Mouse (Mus musculus): ENCODE data around the gene Ngb. TPM values are rescaled to one million over a fixed set of nuclear protein-coding genes. Genes with fewer than 3 reads are reported as not detected.
A peak's percentile ranks its signal among the peaks of the same experiment; 100 is the strongest.

Gene Ngb
- polyA plus RNA-seq, 1 experiment from 2014 or later = 0.35 TPM

GRCm38 (mm10) chr12:87100331-87100730 is 2.0 kb downstream of the Ngb start:
- Histone ChIP-seq H3K27ac (ENCODE audit: low read length) (no peak overlapping the region), H3K9me3 (ENCODE audit: low read length) (no peaks in the 10 kb centered on the region), H3K36me3 (ENCODE audit: insufficient read depth, low read length) (no peaks in the 10 kb centered on the region), H3K27me3 (ENCODE audit: insufficient read depth, low read length) (peaks cover 30% of the 10 kb centered on the region), H3K4me2 (replicated peaks; ENCODE audit: low read depth, low read length) (no peak overlapping the region), H3K4me1 (ENCODE audit: insufficient read depth, low read length) (peaks cover 7% of the 10 kb centered on the region), H3K4me3 (ENCODE audit: low read length) (no peak overlapping the region), H3K9ac (replicated peaks; ENCODE audit: low read length) (no peak overlapping the region)
- 80% methylated on average over 4 of the region's 4 CpGs for WGBS
- ATAC-seq (ENCODE audit: low FRiP score, low TSS enrichment) = no peak

DNA sequence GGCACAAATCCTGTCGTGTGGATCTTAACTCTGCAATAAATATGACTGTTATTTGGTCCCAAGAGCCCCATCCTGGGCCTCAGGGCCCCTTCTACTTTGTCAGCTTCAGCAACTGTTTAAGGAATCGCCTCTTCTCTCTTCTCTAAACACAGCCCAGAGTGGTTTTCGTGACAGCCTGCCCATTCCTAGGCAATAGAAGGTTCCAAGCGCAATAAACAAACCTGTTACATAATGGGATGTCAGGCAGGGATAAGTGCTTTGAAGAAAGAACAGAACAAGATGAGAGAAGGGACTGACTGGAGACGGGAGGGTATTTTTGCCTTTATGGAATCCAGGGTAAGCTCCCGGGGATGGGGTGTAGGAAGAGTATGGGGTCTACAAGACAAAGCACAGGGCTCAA is 8.7 kb downstream of the Ngb start:
- Histone ChIP-seq H3K9me3 (ENCODE audit: low read length) (no peaks in the 10 kb centered on the region), H3K27me3 (ENCODE audit: insufficient read depth, low read length) (no peaks in the 10 kb centered on the region), H3K9ac (replicated peaks; ENCODE audit: low read length) (no peak overlapping the region), H3K4me1 (ENCODE audit: insufficient read depth, low read length) (no peaks in the 10 kb centered on the region), H3K27ac (ENCODE audit: low read length) (no peak overlapping the region), H3K36me3 (ENCODE audit: insufficient read depth, low read length) (no peaks in the 10 kb centered on the region), H3K4me3 (ENCODE audit: low read length) (no peak overlapping the region), H3K4me2 (replicated peaks; ENCODE audit: low read depth, low read length) (no peak overlapping the region)
- 61% methylated on average over 6 of the region's 6 CpGs for WGBS
- no peak for ATAC-seq (ENCODE audit: low FRiP score, low TSS enrichment)

- no peaks in the 10 kb centered on the region for H3K36me3 ChIP-seq (ENCODE audit: insufficient read depth, low read length)
- WGBS = 78% methylated on average over 4 of the region's 4 CpGs
- no peak overlapping the region for H3K27ac ChIP-seq (ENCODE audit: low read length)
- no peaks in the 10 kb centered on the region for H3K4me1 ChIP-seq (ENCODE audit: insufficient read depth, low read length)
- ATAC-seq (ENCODE audit: low FRiP score, low TSS enrichment) = no peak
- H3K4me2 ChIP-seq (replicated peaks; ENCODE audit: low read depth, low read length) = no peak overlapping the region
- no peaks in the 10 kb centered on the region for H3K9me3 ChIP-seq (ENCODE audit: low read length)
- no peak overlapping the region for H3K4me3 ChIP-seq (ENCODE audit: low read length)
- no peak overlapping the region for H3K9ac ChIP-seq (replicated peaks; ENCODE audit: low read length)
- no peaks in the 10 kb centered on the region for H3K27me3 ChIP-seq (ENCODE audit: insufficient read depth, low read length)
Measured at GRCm38 (mm10) chr12:87093249-87093648, 9.1 kb downstream of the Ngb start.

DNA sequence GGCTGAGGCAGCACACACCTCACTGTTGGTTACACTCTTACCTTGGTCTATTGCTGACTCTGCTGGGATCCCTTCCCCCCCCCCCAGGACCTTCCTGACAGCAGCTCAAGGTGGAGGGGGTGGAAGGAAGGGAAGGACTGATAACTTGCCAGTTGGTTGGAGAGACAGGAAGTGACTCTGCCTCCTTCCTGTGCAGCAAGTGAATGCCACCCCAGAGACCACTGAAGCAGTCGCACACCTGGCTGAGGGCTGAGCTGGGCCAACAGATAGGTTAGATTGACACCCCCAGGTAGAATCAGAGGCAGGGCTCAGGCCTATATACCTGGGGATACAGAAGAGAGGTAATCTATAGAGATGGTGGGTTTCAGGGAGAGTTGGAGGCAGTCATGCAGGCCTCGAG is 10.4 kb downstream of the Ngb start:
- H3K9ac ChIP-seq (replicated peaks; ENCODE audit: low read length) = no peak overlapping the region
- H3K27me3 ChIP-seq (ENCODE audit: insufficient read depth, low read length) = no peaks in the 10 kb centered on the region
- no peak overlapping the region for H3K4me2 ChIP-seq (replicated peaks; ENCODE audit: low read depth, low read length)
- H3K4me1 ChIP-seq (ENCODE audit: insufficient read depth, low read length) = no peaks in the 10 kb centered on the region
- H3K9me3 ChIP-seq (ENCODE audit: low read length) = no peaks in the 10 kb centered on the region
- no peak overlapping the region for H3K27ac ChIP-seq (ENCODE audit: low read length)
- 73% methylated on average over 2 of the region's 2 CpGs for WGBS
- ATAC-seq (ENCODE audit: low FRiP score, low TSS enrichment) = no peak
- H3K4me3 ChIP-seq (ENCODE audit: low read length) = no peak overlapping the region
- H3K36me3 ChIP-seq (ENCODE audit: insufficient read depth, low read length) = no peaks in the 10 kb centered on the region

GRCm38 (mm10) chr12:87089701-87090100 is 12.6 kb downstream of the Ngb start:
- Histone ChIP-seq H3K36me3 (ENCODE audit: insufficient read depth, low read length) (no peaks in the 10 kb centered on the region), H3K4me3 (ENCODE audit: low read length) (no peak overlapping the region), H3K9ac (replicated peaks; ENCODE audit: low read length) (no peak overlapping the region), H3K27ac (ENCODE audit: low read length) (no peak overlapping the region), H3K4me2 (replicated peaks; ENCODE audit: low read depth, low read length) (no peak overlapping the region), H3K27me3 (ENCODE audit: insufficient read depth, low read length) (no peaks in the 10 kb centered on the region), H3K9me3 (ENCODE audit: low read length) (no peaks in the 10 kb centered on the region), H3K4me1 (ENCODE audit: insufficient read depth, low read length) (no peaks in the 10 kb centered on the region)
- 74% methylated on average over 2 of the region's 2 CpGs for WGBS
- peak; percentile 53; the same call in 1 of the 2 replicates for ATAC-seq (ENCODE audit: low FRiP score, low TSS enrichment)

GRCm38 (mm10) chr12:87089255-87089654 is 13.1 kb downstream of the Ngb start:
- H3K27ac ChIP-seq (ENCODE audit: low read length) = no peak overlapping the region
- no peak overlapping the region for H3K4me3 ChIP-seq (ENCODE audit: low read length)
- no peaks in the 10 kb centered on the region for H3K27me3 ChIP-seq (ENCODE audit: insufficient read depth, low read length)
- H3K9me3 ChIP-seq (ENCODE audit: low read length) = no peaks in the 10 kb centered on the region
- H3K4me1 ChIP-seq (ENCODE audit: insufficient read depth, low read length) = no peaks in the 10 kb centered on the region
- no peaks in the 10 kb centered on the region for H3K36me3 ChIP-seq (ENCODE audit: insufficient read depth, low read length)
- ATAC-seq (ENCODE audit: low FRiP score, low TSS enrichment) = no peak
- H3K9ac ChIP-seq (replicated peaks; ENCODE audit: low read length) = no peak overlapping the region
- no peak overlapping the region for H3K4me2 ChIP-seq (replicated peaks; ENCODE audit: low read depth, low read length)
- 70% methylated on average over 4 of the region's 4 CpGs for WGBS

DNA sequence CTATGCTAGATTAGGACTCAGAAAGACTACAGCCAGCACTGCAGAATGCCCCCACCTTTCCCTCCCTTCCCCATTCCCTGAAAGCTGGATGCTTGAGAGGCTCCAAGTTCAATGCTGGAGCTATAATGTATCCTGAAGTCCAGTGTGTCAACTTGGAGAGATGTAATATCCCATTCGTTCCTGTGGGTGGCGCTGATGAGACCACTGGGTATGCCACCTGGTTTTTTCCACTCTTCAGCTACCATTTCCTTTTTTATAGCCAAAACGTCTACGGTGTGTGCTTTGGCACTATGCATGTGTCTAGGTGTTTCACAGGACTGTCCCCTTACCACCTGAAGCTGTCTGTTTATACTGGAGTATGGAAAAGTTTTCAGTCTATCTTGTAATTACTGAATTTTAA is 14.0 kb downstream of the Ngb start:
- ATAC-seq (ENCODE audit: low FRiP score, low TSS enrichment) = no peak
- Histone ChIP-seq H3K9me3 (ENCODE audit: low read length) (no peaks in the 10 kb centered on the region), H3K4me1 (ENCODE audit: insufficient read depth, low read length) (no peaks in the 10 kb centered on the region), H3K9ac (replicated peaks; ENCODE audit: low read length) (no peak overlapping the region), H3K4me3 (ENCODE audit: low read length) (no peak overlapping the region), H3K4me2 (replicated peaks; ENCODE audit: low read depth, low read length) (no peak overlapping the region), H3K27me3 (ENCODE audit: insufficient read depth, low read length) (no peaks in the 10 kb centered on the region), H3K36me3 (ENCODE audit: insufficient read depth, low read length) (no peaks in the 10 kb centered on the region), H3K27ac (ENCODE audit: low read length) (no peak overlapping the region)
- WGBS = 41% methylated on average over 4 of the region's 4 CpGs

DNA sequence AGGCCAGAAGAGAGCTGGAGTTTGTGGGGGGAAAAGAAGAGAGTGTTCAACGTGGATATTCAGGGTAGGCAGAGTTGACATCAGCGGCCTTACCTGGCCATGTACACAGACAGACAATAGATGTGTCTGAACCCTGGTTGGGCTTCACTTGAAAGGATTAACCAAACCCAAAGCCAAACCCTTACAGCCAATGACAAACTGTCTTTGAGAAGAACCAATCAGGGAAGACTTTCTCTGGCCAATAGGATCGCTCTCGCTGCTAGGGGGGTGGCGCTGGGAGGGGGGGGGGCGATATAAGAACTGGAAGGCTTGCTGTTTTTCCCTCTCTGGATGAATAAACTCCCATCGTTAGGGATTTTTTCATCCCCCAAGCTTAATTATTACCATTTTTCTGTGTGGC is 15.1 kb downstream of the Ngb start:
- no peak for ATAC-seq (ENCODE audit: low FRiP score, low TSS enrichment)
- Histone ChIP-seq H3K36me3 (ENCODE audit: insufficient read depth, low read length) (no peaks in the 10 kb centered on the region), H3K27me3 (ENCODE audit: insufficient read depth, low read length) (no peaks in the 10 kb centered on the region), H3K9me3 (ENCODE audit: low read length) (no peaks in the 10 kb centered on the region), H3K27ac (ENCODE audit: low read length) (no peak overlapping the region), H3K4me1 (ENCODE audit: insufficient read depth, low read length) (no peaks in the 10 kb centered on the region), H3K4me2 (replicated peaks; ENCODE audit: low read depth, low read length) (no peak overlapping the region), H3K4me3 (ENCODE audit: low read length) (no peak overlapping the region), H3K9ac (replicated peaks; ENCODE audit: low read length) (no peak overlapping the region)
- WGBS = 63% methylated on average over 7 of the region's 7 CpGs

- Histone ChIP-seq H3K36me3 (ENCODE audit: insufficient read depth, low read length) (no peaks in the 10 kb centered on the region), H3K4me1 (ENCODE audit: insufficient read depth, low read length) (no peaks in the 10 kb centered on the region), H3K9me3 (ENCODE audit: low read length) (no peaks in the 10 kb centered on the region), H3K4me2 (replicated peaks; ENCODE audit: low read depth, low read length) (no peak overlapping the region), H3K27ac (ENCODE audit: low read length) (no peak overlapping the region), H3K27me3 (ENCODE audit: insufficient read depth, low read length) (no peaks in the 10 kb centered on the region), H3K4me3 (ENCODE audit: low read length) (no peak overlapping the region), H3K9ac (replicated peaks; ENCODE audit: low read length) (no peak overlapping the region)
- WGBS = 89% methylated on average over 8 of the region's 8 CpGs
- ATAC-seq (ENCODE audit: low FRiP score, low TSS enrichment) = no peak
Measured at GRCm38 (mm10) chr12:87082797-87083196, 19.5 kb downstream of the Ngb start.

- ATAC-seq (ENCODE audit: low FRiP score, low TSS enrichment) = no peak
- Histone ChIP-seq H3K4me2 (replicated peaks; ENCODE audit: low read depth, low read length) (no peak overlapping the region), H3K27me3 (ENCODE audit: insufficient read depth, low read length) (no peaks in the 10 kb centered on the region), H3K36me3 (ENCODE audit: insufficient read depth, low read length) (no peaks in the 10 kb centered on the region), H3K9me3 (ENCODE audit: low read length) (no peaks in the 10 kb centered on the region), H3K4me3 (ENCODE audit: low read length) (no peak overlapping the region), H3K9ac (replicated peaks; ENCODE audit: low read length) (no peak overlapping the region), H3K27ac (ENCODE audit: low read length) (no peak overlapping the region), H3K4me1 (ENCODE audit: insufficient read depth, low read length) (no peaks in the 10 kb centered on the region)
- 87% methylated on average over 2 of the region's 2 CpGs for WGBS
Measured at GRCm38 (mm10) chr12:87076610-87077009, 25.7 kb downstream of the Ngb start.

DNA sequence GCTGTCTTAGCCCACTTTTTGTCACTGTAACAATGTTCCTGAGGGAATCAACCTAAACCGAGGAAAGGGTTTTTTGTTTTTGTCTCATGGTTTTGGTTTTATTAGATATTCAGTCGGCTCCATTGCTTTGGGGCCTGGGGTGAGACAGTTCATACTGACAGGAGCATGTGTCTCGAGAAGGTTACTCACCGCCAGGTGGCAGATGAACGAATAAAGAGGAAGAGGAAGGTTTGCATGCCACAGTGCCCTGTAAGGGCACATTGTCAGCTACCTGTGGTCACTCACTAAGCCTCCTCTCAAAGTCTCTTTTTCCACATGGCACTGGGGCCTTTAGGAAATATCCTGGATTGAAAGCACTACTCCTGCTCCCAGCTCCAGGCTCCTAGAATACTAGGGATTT is 31.8 kb downstream of the Ngb start:
- WGBS = 80% methylated on average over 5 of the region's 5 CpGs
- H3K27ac ChIP-seq (ENCODE audit: low read length) = no peak overlapping the region
- H3K4me1 ChIP-seq (ENCODE audit: insufficient read depth, low read length) = no peaks in the 10 kb centered on the region
- ATAC-seq (ENCODE audit: low FRiP score, low TSS enrichment) = no peak
- H3K4me2 ChIP-seq (replicated peaks; ENCODE audit: low read depth, low read length) = no peak overlapping the region
- H3K36me3 ChIP-seq (ENCODE audit: insufficient read depth, low read length) = no peaks in the 10 kb centered on the region
- H3K4me3 ChIP-seq (ENCODE audit: low read length) = no peak overlapping the region
- no peaks in the 10 kb centered on the region for H3K9me3 ChIP-seq (ENCODE audit: low read length)
- no peaks in the 10 kb centered on the region for H3K27me3 ChIP-seq (ENCODE audit: insufficient read depth, low read length)
- H3K9ac ChIP-seq (replicated peaks; ENCODE audit: low read length) = no peak overlapping the region

All from kidney, embryonic 16.5 days (tissue).